In genomic region chr17:32951441-32951840, GRCm38 (mm10) we compare ENCODE assay signal across 9 mouse cellular contexts. TPM values are rescaled to one million over a fixed set of nuclear protein-coding genes. Genes with fewer than 3 reads are reported as not detected.
DNase-seq lines count a peak whose midpoint lies in the region; TF ChIP-seq lines count a peak whose summit lies in the region.
"Had no signal": no experiment of that assay in that cellular context is flagged by ENCODE, and none has a peak within 500 bp of the region (broad histone marks: within the 10 kb centered on the region; RNA-seq: fewer than 3 reads in every experiment).

No protein-coding gene starts in this region.

- peaks cover 45% of the 10 kb centered on the region for H3K4me1 ChIP-seq in E14TG2a.4 (replicated peaks; ENCODE audit: low read depth, low read length)
- no peaks in the 10 kb centered on the region; the same call in 1 of the 2 replicates for H3K4me1 ChIP-seq in cortical plate, adult 2 months (ENCODE audit: control insufficient read depth, insufficient read depth, low read length)

- H3K4me3 ChIP-seq in E14TG2a.4 (replicated peaks; ENCODE audit: low read length): peak overlapping the region; percentile 71
- no peak overlapping the region for H3K4me3 ChIP-seq in cortical plate, adult 2 months (ENCODE audit: insufficient read depth, low read length)

- DNase-seq in adrenal gland, adult (ENCODE audit: inconsistent age in 2 of 2, low spot score in 1 of 2): peak; percentile 82 to 93
- peak; percentile 77 for DNase-seq in heart, adult 8-10 months (ENCODE audit: low spot score)
- peak; percentile 79 for DNase-seq in layer of hippocampus, adult 9-11 months
- DNase-seq in lung, postnatal 25 days (ENCODE audit: low spot score): peak; percentile 77
- DNase-seq in right cerebral cortex, postnatal 25 days: peak; percentile 72
- peak; percentile 86 for DNase-seq in urinary bladder, postnatal 25 days (ENCODE audit: low spot score)

- peaks cover 11% of the 10 kb centered on the region for H3K27me3 ChIP-seq in E14TG2a.4 (ENCODE audit: insufficient read depth, low read length)

- no peaks in the 10 kb centered on the region for H3K9me3 ChIP-seq in E14TG2a.4 (ENCODE audit: low read length)

- TF ChIP-seq CTCF in E14TG2a.4 (conservative IDR thresholded peaks at IDR 0.05; ENCODE audit: low read length): peak; percentile 65
- peak; percentile 71 for TF ChIP-seq CTCF in cortical plate, adult 2 months (IDR thresholded peaks at IDR 0.05; ENCODE audit: extremely low read depth, insufficient read depth, low read length)

- no peaks in the 10 kb centered on the region for H3K36me3 ChIP-seq in E14TG2a.4 (ENCODE audit: insufficient read depth, low read length)

- no peak overlapping the region for H3K27ac ChIP-seq in cortical plate, adult 2 months (ENCODE audit: insufficient read depth, low read length)
- H3K27ac ChIP-seq: macrophage had no signal

- no peak for TF ChIP-seq POLR2A in cortical plate, adult 2 months (IDR thresholded peaks at IDR 0.05; ENCODE audit: extremely low read depth, insufficient read depth, low read length)

RNA-seq across cellular contexts. Expression of gene Cyp4f13, which starts 4.2 kb away (rescaled TPM):
- polyA plus RNA-seq in cortical plate, adult 2 months (2012; rRNA removed): 32.8 and 37.6 TPM in 2 replicates
- 10 to 100 TPM in 2 of 4 experiments, 1 to 10 TPM in 2; 7.7 to 15.3 (median 9.5) TPM for total RNA-seq in heart, adult 8-10 months (2022)

RNA-seq across cellular contexts. Expression of gene Zfp472, which starts 14.2 kb away (rescaled TPM):
- 3.1 and 3.2 TPM in 2 replicates for polyA plus RNA-seq in cortical plate, adult 2 months (2012; rRNA removed)
- 1 to 10 TPM; 2.0 to 2.9 (median 2.4) TPM for total RNA-seq in heart, adult 8-10 months (2022)

RNA-seq across cellular contexts. Expression of gene Cyp4f14, which starts 34.3 kb away (rescaled TPM):
- polyA plus RNA-seq in cortical plate, adult 2 months (2012; rRNA removed): 17.0 and 18.6 TPM in 2 replicates
- total RNA-seq in heart, adult 8-10 months (2022): under 1 TPM in 2 of 4 experiments, not detected in 2; 0.11 to 0.72 TPM
- polyA plus RNA-seq: macrophage had no signal

RNA-seq across cellular contexts. Expression of gene Zfp952, which starts 41.5 kb away (rescaled TPM):
- 10.6 and 11.4 TPM in 2 replicates for polyA plus RNA-seq in cortical plate, adult 2 months (2012; rRNA removed)
- 1 to 10 TPM; 7.0 to 7.4 (median 7.1) TPM for total RNA-seq in heart, adult 8-10 months (2022)

RNA-seq across cellular contexts. Expression of gene Zfp870, which starts 60.0 kb away (rescaled TPM):
- 5.2 and 5.5 TPM in 2 replicates for polyA plus RNA-seq in cortical plate, adult 2 months (2012; rRNA removed)
- 1 to 10 TPM; 6.3 to 9.0 (median 7.5) TPM for total RNA-seq in heart, adult 8-10 months (2022)
